In genomic region chr4:109475577-109476553, GRCm38 (mm10) we compare ENCODE assay signal across 9 mouse cellular contexts. TPM values are rescaled to one million over a fixed set of nuclear protein-coding genes. Genes with fewer than 3 reads are reported as not detected.
DNase-seq lines count a peak whose midpoint lies in the region; ATAC-seq and TF ChIP-seq lines count a peak whose summit lies in the region.
"Had no signal": no experiment of that assay in that cellular context is flagged by ENCODE, and none has a peak within 500 bp of the region (broad histone marks: within the 10 kb centered on the region; RNA-seq: fewer than 3 reads in every experiment).

No protein-coding gene starts in this region.

- peaks cover 15% of the 10 kb centered on the region for H3K27me3 ChIP-seq in CH12.LX (replicated peaks)
- H3K27me3 ChIP-seq in forebrain, embryonic 10.5 days (ENCODE audit: poor library complexity, severe bottlenecking) = no peaks in the 10 kb centered on the region
- H3K27me3 ChIP-seq in heart, embryonic 16.5 days (ENCODE audit: control insufficient read depth, insufficient read depth, low read length) = no peaks in the 10 kb centered on the region
- H3K27me3 ChIP-seq in neural tube, embryonic 15.5 days (replicated peaks) = no peaks in the 10 kb centered on the region

- H3K4me2 ChIP-seq in CH12.LX (ENCODE audit: insufficient read depth, low read depth, poor library complexity, severe bottlenecking) = peak overlapping the region; percentile 63
- peak overlapping the region; percentile 84 for H3K4me2 ChIP-seq in heart, embryonic 16.5 days (ENCODE audit: low read depth, low read length)
- H3K4me2 ChIP-seq in neural tube, embryonic 15.5 days = peak overlapping the region; percentile 64

- peaks cover 0 to 36% of the 10 kb centered on the region in 2 experiments; a peak in 2 of 4 replicates for H3K4me1 ChIP-seq in CH12.LX (ENCODE audit: control insufficient read depth in 1 of 2, insufficient read depth in 2 of 2)
- peaks cover 12% of the 10 kb centered on the region for H3K4me1 ChIP-seq in forebrain, embryonic 10.5 days
- H3K4me1 ChIP-seq in heart, embryonic 16.5 days (ENCODE audit: control insufficient read depth, insufficient read depth, low read length) = peaks cover 13% of the 10 kb centered on the region
- peaks cover 26% of the 10 kb centered on the region for H3K4me1 ChIP-seq in neural tube, embryonic 15.5 days

- TF ChIP-seq RAD21 in CH12.LX (IDR thresholded peaks at IDR 0.05; ENCODE audit: low read depth, low read length) = no peak

- no peak for TF ChIP-seq POLR2A in CH12.LX (IDR thresholded peaks at IDR 0.05; ENCODE audit: low read depth, low read length)
- TF ChIP-seq POLR2A in brain, embryonic 14.5 days (IDR thresholded peaks at IDR 0.05; ENCODE audit: borderline replicate concordance, extremely low read depth, insufficient read depth, insufficient read length, poor library complexity, severe bottlenecking) = no peak

- H3K9ac ChIP-seq in CH12.LX (ENCODE audit: insufficient read depth, low read depth) = peak overlapping the region; percentile 99
- peak overlapping the region; percentile 98 for H3K9ac ChIP-seq in heart, embryonic 16.5 days (ENCODE audit: low read length)
- H3K9ac ChIP-seq in neural tube, embryonic 15.5 days (replicated peaks) = peak overlapping the region; percentile 96

- no peak for TF ChIP-seq EP300 in CH12.LX (IDR thresholded peaks at IDR 0.05; ENCODE audit: low read length)

- H3K27ac ChIP-seq in CH12.LX (ENCODE audit: insufficient read depth, low read depth) = peak overlapping the region; percentile 0; the same call in 1 of the 2 replicates
- peak overlapping the region; percentile 97 for H3K27ac ChIP-seq in forebrain, embryonic 10.5 days
- peak overlapping the region; percentile 94 for H3K27ac ChIP-seq in heart, embryonic 16.5 days (ENCODE audit: low read length)
- peak overlapping the region; percentile 95 for H3K27ac ChIP-seq in neural tube, embryonic 15.5 days (replicated peaks)

- DNase-seq in CH12.LX (ENCODE audit: extremely low read depth) = peak; percentile 24
- DNase-seq in brain, embryonic 14.5 days (ENCODE audit: low read depth) = peak; percentile 59
- peak; percentile 70 for DNase-seq in forebrain, embryonic 10.5 days (ENCODE audit: extremely low spot score, low spot score)
- DNase-seq in kidney, postnatal 25 days = peak; percentile 55 to 74
- peak; percentile 39 to 44 for DNase-seq in lung, adult 18-20 months
- peak; percentile 11 to 37 for DNase-seq in thymus, postnatal 10 days (ENCODE audit: low spot score in 2 of 2)

- peak overlapping the region; percentile 70 to 96 (median 93) for H3K4me3 ChIP-seq in CH12.LX (replicated peaks in 1 of 3; ENCODE audit: low read depth in 2 of 3, low read length in 2 of 3, poor library complexity in 1 of 3)
- H3K4me3 ChIP-seq in forebrain, embryonic 10.5 days = peak overlapping the region; percentile 76
- H3K4me3 ChIP-seq in heart, embryonic 16.5 days (ENCODE audit: low read length) = peak overlapping the region; percentile 86
- H3K4me3 ChIP-seq in neural tube, embryonic 15.5 days (replicated peaks) = peak overlapping the region; percentile 89

- WGBS in forebrain, embryonic 10.5 days = under 1% methylated on average over 56 of the region's 68 CpGs
- under 1% methylated on average over 62 of the region's 68 CpGs for WGBS in heart, embryonic 16.5 days
- WGBS in neural tube, embryonic 15.5 days = under 1% methylated on average over 62 of the region's 68 CpGs

- no peaks in the 10 kb centered on the region for H3K9me3 ChIP-seq in CH12.LX (replicated peaks; ENCODE audit: low read length)
- no peaks in the 10 kb centered on the region for H3K9me3 ChIP-seq in forebrain, embryonic 10.5 days
- H3K9me3 ChIP-seq in heart, embryonic 16.5 days (replicated peaks; ENCODE audit: control insufficient read depth, low read length) = no peaks in the 10 kb centered on the region
- H3K9me3 ChIP-seq in neural tube, embryonic 15.5 days (replicated peaks) = no peaks in the 10 kb centered on the region

- in situ Hi-C loops in CH12.LX (cut with MboI; ENCODE audit: low pct_ligation_motif_present, low pct_unique_long_range_greater_than_20kb, low sequenced_read_pairs) = no loop called here

- H3K79me2 ChIP-seq in CH12.LX (replicated peaks; ENCODE audit: control insufficient read depth, extremely low read depth, insufficient read depth, poor library complexity, severe bottlenecking) = peaks cover 30% of the 10 kb centered on the region

- dilution Hi-C loops in CH12.LX (cut with MboI; ENCODE audit: extremely low pct_ligation_motif_present, extremely low pct_unique_long_range_greater_than_20kb, low sequenced_read_pairs) = no loop called here

- ATAC-seq in heart, embryonic 16.5 days (replicated peaks; ENCODE audit: extremely low read depth, insufficient read depth, low FRiP score) = peak; percentile 74
- peak; percentile 81 for ATAC-seq in neural tube, embryonic 15.5 days (ENCODE audit: low FRiP score)

- H3K36me3 ChIP-seq in CH12.LX (replicated peaks in 1 of 2; ENCODE audit: control insufficient read depth in 1 of 2, insufficient read depth in 1 of 2, low read length in 1 of 2) = peaks cover 3 to 17% of the 10 kb centered on the region in 2 experiments
- peaks cover 16% of the 10 kb centered on the region for H3K36me3 ChIP-seq in forebrain, embryonic 10.5 days (replicated peaks)
- peaks cover 12% of the 10 kb centered on the region; the same call in 1 of the 2 replicates for H3K36me3 ChIP-seq in heart, embryonic 16.5 days (ENCODE audit: control insufficient read depth, insufficient read depth)
- no peaks in the 10 kb centered on the region for H3K36me3 ChIP-seq in neural tube, embryonic 15.5 days

- no peak for TF ChIP-seq CTCF in CH12.LX (conservative IDR thresholded peaks at IDR 0.05 in 1 of 2, IDR thresholded peaks at IDR 0.05 in 1 of 2; ENCODE audit: low read depth in 2 of 2, low read length in 2 of 2)
- no peak for TF ChIP-seq CTCF in brain, embryonic 14.5 days (IDR thresholded peaks at IDR 0.05; ENCODE audit: borderline replicate concordance, extremely low read depth, insufficient read depth, insufficient read length)

TF ChIP-seq in CH12.LX, 34 proteins besides CTCF, POLR2A, EP300 and RAD21:
- TF ChIP-seq MAZ (IDR thresholded peaks at IDR 0.05; ENCODE audit: low read depth, low read length) = no peak
- TF ChIP-seq CHD2 (IDR thresholded peaks at IDR 0.05; ENCODE audit: low read length) = peak; percentile 40; the same call in 1 of the 2 replicates
- TF ChIP-seq SIN3A (IDR thresholded peaks at IDR 0.05; ENCODE audit: low read length) = peak; percentile 32; the same call in 1 of the 2 replicates
- no peak for TF ChIP-seq ELF1 (IDR thresholded peaks at IDR 0.05; ENCODE audit: low read depth, low read length)
- TF ChIP-seq POLR2AphosphoS2 (IDR thresholded peaks at IDR 0.05; ENCODE audit: low read depth, low read length) = no peak

RNA-seq across cellular contexts. Expression of gene Rnf11, which starts 8.7 kb away (rescaled TPM):
- 11.4 and 11.9 TPM in 2 replicates for total RNA-seq in CH12.LX (2012; rRNA removed)
- total RNA-seq in CH12.LX (2014; rRNA removed) = 30.9 and 32.5 TPM in 2 replicates
- polyA plus RNA-seq in CH12.LX (2012; ENCODE audit: insufficient read length, low read depth) = 13.7 and 14.8 TPM in 2 replicates
- 67.6 and 77.3 TPM in 2 replicates for polyA plus RNA-seq in brain, embryonic 14.5 days (2012; rRNA removed)
- polyA plus RNA-seq in forebrain, embryonic 10.5 days (2016; fragmentation: Nextera tagmentation; extraction: Ambion mirVana) = 20.6 and 21.0 TPM in 2 replicates
- polyA plus RNA-seq in heart, embryonic 16.5 days (2015; fragmentation: Nextera tagmentation; extraction: Ambion mirVana) = 41.1 and 41.5 TPM in 2 replicates
- 58.1 and 67.8 TPM in 2 replicates for polyA plus RNA-seq in neural tube, embryonic 15.5 days (2015; fragmentation: Nextera tagmentation; extraction: Ambion mirVana)

RNA-seq across cellular contexts. Expression of gene 4930522H14Rik, which starts 55.2 kb away (rescaled TPM):
- total RNA-seq in CH12.LX (2012; rRNA removed) (not detected in 2 replicates), CH12.LX (2014; rRNA removed) (not detected in 2 replicates)
- not detected in 2 replicates for polyA plus RNA-seq in CH12.LX (2012; ENCODE audit: insufficient read length, low read depth)
- not detected in 2 replicates for polyA plus RNA-seq in brain, embryonic 14.5 days (2012; rRNA removed)
- not detected in 2 replicates for polyA plus RNA-seq in forebrain, embryonic 10.5 days (2016; fragmentation: Nextera tagmentation; extraction: Ambion mirVana)
- polyA plus RNA-seq in heart, embryonic 16.5 days (2015; fragmentation: Nextera tagmentation; extraction: Ambion mirVana) = not detected in 2 replicates
- polyA plus RNA-seq in neural tube, embryonic 15.5 days (2015; fragmentation: Nextera tagmentation; extraction: Ambion mirVana) = not detected in 2 replicates
- total RNA-seq: gastrocnemius, postnatal 4 days had no signal

Comparison
In these comparisons a context has a peak if more than half of its experiments do, and no peak if none do; other contexts are left out.
1. Peak in every context shown above with its lines: DNase-seq, ATAC-seq, H3K4me3 ChIP-seq and H3K27ac ChIP-seq.
2. H3K27ac ChIP-seq: peak in every context shown above with its lines; median percentile 97 in forebrain, embryonic 10.5 days; 95 in neural tube, embryonic 15.5 days; 94 in heart, embryonic 16.5 days; 0 in CH12.LX.